Mouse (Mus musculus) right cerebral cortex, postnatal 10 days (tissue): Measurements from ENCODE around the gene Dscaml1.

Experiments used
- DNase-seq, 2 experiments: peaks; one replicate each; pipeline ENCODE4 v3.0.0; 2021; ENCODE audit warnings: low spot score in 2 of 2

The Dscaml1 gene

DNA sequence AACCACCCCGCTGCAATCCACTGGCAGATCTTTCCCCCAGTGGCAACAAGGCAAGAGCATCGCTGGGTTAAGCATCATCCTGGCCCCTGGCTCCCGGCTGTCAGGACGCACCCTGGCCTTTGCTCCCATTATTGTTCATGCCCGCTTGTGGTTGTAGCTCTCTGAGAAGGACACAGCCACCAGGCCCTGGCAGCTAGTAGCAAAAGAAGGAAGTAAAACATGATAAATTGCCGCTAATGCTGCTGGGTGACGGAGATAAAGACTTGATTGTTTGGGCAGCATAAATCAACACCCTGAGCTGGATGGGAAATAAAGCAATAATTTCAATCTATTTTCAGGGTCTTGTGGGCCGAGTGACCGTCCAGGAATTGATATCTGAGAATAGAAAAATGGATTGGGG lies 81.1 kb downstream of the Dscaml1 start:
- no peak for DNase-seq

- peak in 1 of 2 experiments; percentile 56 for DNase-seq
Observed at GRCm38 (mm10) chr9:45510806-45511546, 84.5 kb downstream of the Dscaml1 start.

- DNase-seq: peak; percentile 61 to 63
Observed at GRCm38 (mm10) chr9:45517993-45518705, 91.7 kb downstream of the Dscaml1 start.

DNA sequence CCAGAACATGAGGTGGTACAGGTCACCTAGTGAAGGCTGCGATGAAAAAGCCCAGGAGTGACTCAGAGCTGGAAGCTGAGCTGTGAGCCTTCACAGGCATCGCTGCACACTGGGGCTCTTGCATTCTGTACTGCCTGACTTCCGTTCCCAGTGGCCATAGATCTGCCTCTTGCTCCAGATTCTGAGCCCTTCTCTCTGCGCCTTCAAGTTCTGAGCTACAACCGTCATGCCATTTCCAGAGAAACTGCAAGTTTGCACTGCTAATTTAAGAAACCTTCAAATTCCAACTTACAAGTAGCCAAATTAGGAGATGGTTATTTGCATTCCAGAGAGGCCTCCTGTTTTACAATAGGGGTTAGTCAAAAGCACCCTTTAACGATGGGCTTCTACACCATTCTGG lies 93.4 kb downstream of the Dscaml1 start:
- DNase-seq: peak in 1 of 2 experiments; percentile 50

GRCm38 (mm10) chr9:45522866-45523265 lies 96.4 kb downstream of the Dscaml1 start:
- no peak for DNase-seq

GRCm38 (mm10) chr9:45524505-45524904 lies 98.1 kb downstream of the Dscaml1 start:
- no peak for DNase-seq

GRCm38 (mm10) chr9:45533253-45533652 lies 106.8 kb downstream of the Dscaml1 start:
- no peak for DNase-seq

DNA sequence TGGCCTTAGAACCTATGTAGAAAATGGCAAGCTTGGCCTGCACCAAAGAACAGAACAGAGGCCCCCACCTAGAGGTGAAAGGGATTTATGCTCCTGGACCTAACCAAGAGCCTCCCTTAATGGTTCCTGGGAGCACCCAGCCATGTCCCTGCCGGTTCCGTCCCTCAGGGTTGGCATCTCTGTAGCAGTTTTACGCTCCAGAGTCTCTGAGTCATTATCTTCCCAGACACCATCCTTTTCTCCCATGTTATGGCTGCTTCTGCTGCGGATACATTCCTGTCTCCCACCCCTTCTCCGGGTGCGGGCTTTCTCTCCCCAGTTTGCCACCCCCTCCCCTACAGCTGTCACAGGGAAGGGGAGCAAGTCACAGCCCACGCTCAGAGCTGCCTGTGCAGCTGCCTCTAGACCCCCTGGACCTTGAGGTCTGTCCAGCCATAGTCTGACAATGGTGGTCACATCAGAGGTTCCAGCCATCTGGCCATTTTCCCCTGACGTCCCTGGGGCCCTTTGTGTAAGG lies 108.1 kb downstream of the Dscaml1 start:
- peak; percentile 48 to 51 for DNase-seq

GRCm38 (mm10) chr9:45537649-45538048 lies 111.2 kb downstream of the Dscaml1 start:
- no peak for DNase-seq

DNA sequence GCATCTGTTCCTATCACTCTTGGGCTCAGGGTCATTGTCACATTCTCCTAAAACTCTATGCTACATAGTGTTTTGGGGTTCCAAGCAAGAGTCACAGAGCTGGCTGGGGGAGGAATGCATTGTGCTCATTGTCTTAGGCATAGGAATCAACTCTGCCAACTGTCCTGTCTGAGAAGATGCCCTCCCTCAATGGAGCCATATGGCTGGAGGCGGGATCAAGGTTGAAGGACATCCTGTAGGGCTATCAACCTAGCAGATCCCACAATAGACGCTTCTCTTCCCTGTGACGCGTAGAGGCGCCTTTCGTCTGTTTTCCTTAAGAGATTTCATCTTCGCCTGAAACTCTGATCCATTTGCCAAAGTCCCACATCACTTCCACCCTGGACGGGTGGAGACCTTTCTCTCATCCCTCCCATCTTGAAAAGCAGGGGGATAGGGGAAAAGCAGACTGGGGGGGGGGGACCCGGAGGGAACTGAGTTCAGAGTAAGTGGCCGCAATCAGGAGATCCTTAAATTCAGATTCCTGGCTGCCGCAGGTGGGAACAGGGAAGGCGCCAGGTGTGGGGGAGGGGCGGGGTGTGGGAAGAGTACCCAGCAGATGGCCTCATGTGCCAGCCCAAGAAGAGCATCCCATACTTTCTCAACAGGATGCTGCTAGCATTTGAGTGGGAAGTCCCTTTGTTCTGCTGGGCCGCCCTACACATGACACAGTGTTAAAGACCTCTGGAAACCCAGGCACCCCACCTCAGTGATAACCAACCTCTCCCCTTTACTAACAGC lies 113.0 kb downstream of the Dscaml1 start:
- no peak for DNase-seq

DNA sequence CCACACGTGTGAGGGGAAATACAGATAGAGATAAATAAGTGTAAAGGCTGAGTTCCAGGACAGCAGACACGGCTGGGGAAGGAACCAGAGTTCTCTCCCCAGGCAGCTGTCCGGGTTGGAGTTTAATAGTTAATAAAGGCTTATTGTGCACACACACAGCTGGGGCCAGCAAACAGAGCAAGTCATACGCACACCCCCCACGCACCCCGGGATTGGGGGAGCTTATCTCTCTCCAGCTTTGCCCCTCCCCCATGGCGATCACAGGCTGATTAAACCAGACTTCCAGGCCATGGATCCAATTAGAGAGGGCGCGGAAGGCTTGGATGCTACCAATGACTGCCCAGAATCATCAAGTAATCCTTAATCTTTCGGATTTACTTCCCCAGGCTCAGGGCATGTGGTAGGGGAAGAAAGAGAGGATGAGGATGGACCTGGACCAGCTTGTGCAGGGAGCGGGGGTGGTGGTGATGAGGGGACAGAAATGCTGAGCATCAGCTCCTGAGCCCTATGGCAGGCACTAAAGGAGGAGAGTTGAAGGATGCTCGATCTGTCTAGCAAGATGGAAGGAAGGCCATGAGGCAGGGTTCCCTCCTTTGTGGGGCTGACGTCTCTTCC lies 119.7 kb downstream of the Dscaml1 start:
- peak; percentile 62 to 66 for DNase-seq

- DNase-seq: no peak
Observed at GRCm38 (mm10) chr9:45546902-45547578, 120.6 kb downstream of the Dscaml1 start.

DNA sequence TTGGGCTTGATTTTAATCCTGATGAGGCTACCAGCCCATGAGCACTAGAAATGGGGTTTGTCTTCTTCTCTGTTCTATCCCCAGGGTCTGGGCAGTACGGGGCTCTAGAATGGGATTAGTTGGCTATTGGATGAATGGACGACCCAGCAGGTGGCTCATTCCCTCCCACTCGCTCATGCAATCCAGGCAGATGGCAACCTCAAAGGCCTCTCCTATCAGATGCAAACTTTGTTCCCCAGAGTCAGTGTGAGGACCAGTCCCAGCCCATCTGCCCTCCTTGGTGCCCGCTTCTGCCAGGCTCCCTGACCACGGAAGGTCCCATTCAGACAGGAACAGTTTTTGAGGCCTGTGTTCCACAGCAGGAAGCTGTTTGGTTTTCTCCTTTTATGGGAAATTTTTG lies 123.4 kb downstream of the Dscaml1 start:
- no peak for DNase-seq

DNA sequence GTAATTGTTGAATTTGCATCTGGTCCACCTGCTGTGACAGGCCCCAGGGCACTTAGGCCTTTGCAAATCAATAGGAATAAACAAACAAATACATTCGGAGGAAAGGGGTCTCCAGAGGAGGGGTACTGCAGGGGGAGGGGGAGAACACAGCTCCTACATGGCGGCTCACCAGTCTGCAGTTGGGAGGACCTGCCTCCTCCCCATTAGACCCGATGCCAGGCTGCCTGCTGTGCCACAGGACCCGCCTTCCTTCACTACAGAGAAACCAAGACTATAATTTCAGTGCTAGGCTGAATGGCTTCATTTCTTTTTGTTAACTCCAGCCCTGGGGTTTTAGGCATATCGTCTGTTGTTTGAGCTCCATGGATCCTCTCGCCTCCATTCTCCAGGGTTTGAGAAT lies 123.8 kb downstream of the Dscaml1 start:
- DNase-seq: peak in 1 of 2 experiments; percentile 47

DNA sequence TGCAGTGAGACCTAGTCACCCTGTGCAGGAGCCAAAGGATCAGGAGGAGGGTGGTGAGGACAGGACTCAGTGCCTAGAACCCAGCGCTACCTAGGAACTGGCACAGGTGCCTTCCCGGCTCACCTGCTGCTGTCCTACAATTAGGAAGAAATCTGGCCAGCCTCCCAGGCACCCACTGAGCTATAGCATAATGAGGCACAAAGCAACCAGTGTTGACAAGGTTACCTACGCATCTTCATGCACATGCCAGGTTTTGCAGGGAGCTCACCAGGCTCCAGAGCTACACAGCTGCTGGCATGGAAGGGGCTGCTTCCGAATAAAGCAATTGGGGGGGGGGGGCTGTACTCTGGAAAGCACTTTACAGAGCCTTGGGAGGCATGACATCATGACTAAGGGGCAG lies 124.2 kb downstream of the Dscaml1 start:
- peak; percentile 50 to 54 for DNase-seq

DNA sequence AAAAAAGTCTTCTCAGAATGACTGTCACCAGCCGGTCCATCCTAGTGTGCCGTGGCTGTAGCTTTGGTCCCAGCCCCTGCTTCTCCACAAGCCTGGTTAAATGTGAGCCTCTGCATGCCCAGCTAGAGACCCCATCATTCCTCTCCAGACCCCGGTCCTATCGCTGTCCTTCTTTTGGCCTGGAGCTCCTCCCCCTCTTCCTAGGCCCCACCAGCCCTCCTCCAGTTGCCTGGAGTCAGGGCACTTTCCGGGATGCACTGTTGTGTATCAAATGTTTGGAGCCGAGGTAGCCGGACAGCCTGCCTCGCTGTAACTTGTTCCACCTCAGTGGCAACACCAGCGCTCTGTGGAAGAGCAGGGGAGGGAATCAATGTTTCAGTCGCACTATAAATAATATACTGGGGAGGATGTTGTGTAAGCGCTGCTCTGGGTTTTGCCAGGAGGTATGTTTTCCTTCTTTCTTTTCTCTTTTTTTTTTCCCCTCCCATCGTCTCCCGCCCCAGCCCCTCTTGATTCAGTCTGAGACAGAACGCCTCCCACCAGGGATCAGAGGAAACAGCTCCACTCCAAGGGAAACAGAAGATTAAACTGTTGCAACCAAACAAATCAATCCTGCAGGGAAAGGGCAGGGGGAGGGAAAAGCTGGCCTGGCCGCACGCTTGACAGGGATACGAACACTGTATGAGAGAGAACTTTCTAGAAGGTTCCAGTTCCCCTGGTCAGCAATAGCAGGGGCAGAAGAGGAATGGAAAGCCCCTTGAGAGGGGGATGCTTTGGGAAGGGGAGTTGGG lies 128.8 kb downstream of the Dscaml1 start:
- DNase-seq: no peak

- DNase-seq: no peak
Observed at GRCm38 (mm10) chr9:45556882-45557281, 130.5 kb downstream of the Dscaml1 start.

- no peak for DNase-seq
Observed at GRCm38 (mm10) chr9:45560987-45561386, 134.6 kb downstream of the Dscaml1 start.

DNA sequence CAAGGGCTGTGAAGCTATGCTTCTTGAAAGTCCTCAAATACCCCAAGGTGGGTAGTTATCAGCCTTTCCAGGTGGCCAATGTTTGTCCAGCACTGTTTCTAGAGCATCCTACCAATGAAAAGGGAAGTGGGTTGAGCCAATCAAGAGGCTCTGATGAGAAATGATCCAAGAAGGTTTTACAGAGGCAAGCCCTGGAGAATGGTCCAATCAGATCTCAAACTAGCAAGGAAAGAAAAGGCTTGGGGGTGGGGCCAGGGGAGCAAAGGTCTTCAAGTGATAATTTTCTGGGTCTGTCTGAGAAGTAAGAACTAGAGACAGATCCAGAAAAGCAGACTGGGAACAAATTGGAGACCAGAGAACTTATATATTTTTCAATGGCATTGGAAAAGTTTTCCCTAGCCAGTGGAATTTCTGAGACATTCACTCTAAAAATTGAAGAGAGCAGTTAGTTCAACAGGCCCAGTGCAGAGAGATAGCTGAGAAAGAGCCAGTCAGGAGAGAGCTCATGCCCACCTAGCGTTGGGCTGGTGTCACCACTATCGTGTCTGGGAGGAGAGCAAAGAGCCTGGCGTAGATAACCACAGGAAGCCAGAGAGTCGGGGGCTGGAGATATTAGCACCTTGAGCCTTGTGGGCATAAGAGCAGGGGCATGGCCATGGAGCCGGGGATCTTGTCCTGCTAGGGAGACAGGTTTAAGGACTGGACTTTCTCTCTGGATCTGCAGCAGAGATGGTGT lies 140.6 kb downstream of the Dscaml1 start:
- DNase-seq: no peak

DNA sequence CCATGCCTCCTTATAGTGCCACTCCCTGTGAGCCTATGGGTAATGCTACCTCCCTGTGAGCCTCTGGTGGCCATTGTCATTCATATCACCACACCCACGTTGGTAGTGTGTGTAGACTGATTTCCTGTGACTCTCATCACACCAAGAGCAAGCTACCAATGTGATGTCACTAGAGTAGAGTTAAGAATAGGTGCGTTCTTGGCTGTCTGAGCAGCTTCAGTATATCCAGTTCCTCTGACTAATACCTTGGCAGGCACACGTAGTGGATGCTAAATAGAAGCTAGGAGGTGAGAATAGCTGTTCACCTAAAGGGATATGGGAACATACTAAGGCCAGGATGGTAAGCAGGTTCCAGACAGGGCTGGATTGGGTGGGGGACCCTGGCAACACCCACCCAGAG lies 143.3 kb downstream of the Dscaml1 start:
- no peak for DNase-seq
